Mouse (Mus musculus) gastrocnemius, adult 2 months (tissue): ENCODE measurements around the gene Prkacb. TPM values are rescaled to one million over a fixed set of nuclear protein-coding genes. Genes with fewer than 3 reads are reported as not detected.
"Not testable (repeated sequence)": the region's sequence is repeated elsewhere in the genome, so short reads cannot be mapped to it uniquely, and the experiment has no call there.

Source experiments
- DNase-seq: peaks from one replicate; pipeline ENCODE4 v3.0.0; 2022
- H3K27ac ChIP-seq: fragments of 200-600 bp; 2 replicates; pipeline ENCODE4 v1.8.1; 2022; ENCODE audit warnings: mild to moderate bottlenecking
- H3K4me3 ChIP-seq: fragments of 200-600 bp; 2 replicates; pipeline ENCODE4 v1.8.1; 2022; ENCODE audit warnings: mild to moderate bottlenecking, moderate library complexity
- CTCF ChIP-seq: fragments of 200-600 bp; IDR thresholded peaks from 2 replicates; pipeline ENCODE4 v1.8.1; 2022; ENCODE audit warnings: antibody characterized with exemption, mild to moderate bottlenecking, moderate library complexity
- intact Hi-C: fragments of 180-260 bp; cut with DNase I; formaldehyde crosslinking; loops from one replicate; pipeline ENCODE4 v1.15.1; 2025
- total RNA-seq, 2 experiments: library from RNA; stranded (reverse); gene quantifications; 2 replicates each; pipeline ENCODE4 v1.2.3; 2021

Gene Prkacb
- total RNA-seq, 2 experiments from 2014 or later: 44.3 to 45.4 TPM

- Histone ChIP-seq H3K27ac (no peak overlapping the region), H3K4me3 (no peak overlapping the region)
- intact Hi-C loops: no loop called here
- DNase-seq: no peak
- no peak for TF ChIP-seq CTCF
Measured at GRCm38 (mm10) chr3:146741158-146741557, 71.6 kb downstream of the Prkacb start.

- DNase-seq, intact Hi-C loops, H3K27ac ChIP-seq, H3K4me3 ChIP-seq: not testable (repeated sequence)
Measured at GRCm38 (mm10) chr3:146736186-146736585, 76.6 kb downstream of the Prkacb start.

GRCm38 (mm10) chr3:146735657-146736056 is 77.1 kb downstream of the Prkacb start:
- intact Hi-C loops: no loop called here
- DNase-seq: no peak
- Histone ChIP-seq H3K4me3 (no peak overlapping the region), H3K27ac (no peak overlapping the region; the same call in 1 of the 2 replicates)
- TF ChIP-seq CTCF: no peak

GRCm38 (mm10) chr3:146734907-146735629 is 77.7 kb downstream of the Prkacb start:
- no peak for DNase-seq
- TF ChIP-seq CTCF: no peak
- intact Hi-C loops: no loop called here
- no peak overlapping the region for H3K4me3 ChIP-seq
- peak overlapping the region; percentile 35; the same call in 1 of the 2 replicates for H3K27ac ChIP-seq

- no peak overlapping the region for H3K27ac ChIP-seq
- intact Hi-C loops: no loop called here
- no peak for TF ChIP-seq CTCF
Measured at GRCm38 (mm10) chr3:146731499-146731898, 81.3 kb downstream of the Prkacb start.

GRCm38 (mm10) chr3:146723037-146723436 is 89.8 kb downstream of the Prkacb start:
- DNase-seq: no peak
- intact Hi-C loops: no loop called here
- Histone ChIP-seq H3K4me3 (no peak overlapping the region), H3K27ac (no peak overlapping the region)
- TF ChIP-seq CTCF: no peak

More at GRCm38 (mm10) chr3:146731499-146731898, 81.3 kb downstream of the Prkacb start:
- no peak for DNase-seq
- H3K4me3 ChIP-seq: no peak overlapping the region

GRCm38 (mm10) chr3:146719696-146720095 is 93.1 kb downstream of the Prkacb start:
- Histone ChIP-seq H3K27ac (no peak overlapping the region), H3K4me3 (no peak overlapping the region)
- intact Hi-C loops: no loop called here
- no peak for DNase-seq
- TF ChIP-seq CTCF: no peak

GRCm38 (mm10) chr3:146718251-146718650 is 94.5 kb downstream of the Prkacb start:
- DNase-seq: no peak
- no peak overlapping the region for H3K27ac ChIP-seq
- intact Hi-C loops: no loop called here
- H3K4me3 ChIP-seq: no peak overlapping the region
- no peak for TF ChIP-seq CTCF

GRCm38 (mm10) chr3:146712305-146712704 is 100.5 kb downstream of the Prkacb start:
- Histone ChIP-seq H3K27ac (no peak overlapping the region), H3K4me3 (no peak overlapping the region)
- DNase-seq: no peak
- intact Hi-C loops: no loop called here
- TF ChIP-seq CTCF: no peak

- DNase-seq: no peak
- intact Hi-C loops: no loop called here
- no peak overlapping the region for H3K4me3 ChIP-seq
- TF ChIP-seq CTCF: no peak
- H3K27ac ChIP-seq: no peak overlapping the region
Measured at GRCm38 (mm10) chr3:146711559-146711958, 101.2 kb downstream of the Prkacb start.

- no peak for TF ChIP-seq CTCF
Measured at GRCm38 (mm10) chr3:146711084-146711483, 101.7 kb downstream of the Prkacb start.

GRCm38 (mm10) chr3:146709086-146709485 is 103.7 kb downstream of the Prkacb start:
- no peak overlapping the region for H3K4me3 ChIP-seq
- H3K27ac ChIP-seq: no peak overlapping the region
- intact Hi-C loops: no loop called here
- DNase-seq: no peak
- no peak for TF ChIP-seq CTCF

More at GRCm38 (mm10) chr3:146711084-146711483, 101.7 kb downstream of the Prkacb start:
- Histone ChIP-seq H3K4me3 (no peak overlapping the region), H3K27ac (no peak overlapping the region)
- no peak for DNase-seq
- intact Hi-C loops: no loop called here

- DNase-seq: no peak
- Histone ChIP-seq H3K4me3 (no peak overlapping the region), H3K27ac (no peak overlapping the region)
- no peak for TF ChIP-seq CTCF
- intact Hi-C loops: no loop called here
Measured at GRCm38 (mm10) chr3:146708381-146708780, 104.4 kb downstream of the Prkacb start.

GRCm38 (mm10) chr3:146704099-146704498 is 108.7 kb downstream of the Prkacb start:
- no peak for DNase-seq
- no peak overlapping the region for H3K4me3 ChIP-seq
- intact Hi-C loops: no loop called here

More at GRCm38 (mm10) chr3:146704099-146704498, 108.7 kb downstream of the Prkacb start:
- no peak overlapping the region for H3K27ac ChIP-seq
- no peak for TF ChIP-seq CTCF
